Mouse (Mus musculus): ENCODE results near the gene Fgd2.

- no peak for TF ChIP-seq GATA1 (IDR thresholded peaks at IDR 0.05; ENCODE audit: borderline replicate concordance, low read length)
- TF ChIP-seq FLI1 (IDR thresholded peaks at IDR 0.05; ENCODE audit: low read length) = no peak
These were observed 60.6 kb downstream of the Fgd2 start for GRCm38 (mm10) chr17:29421319-29421718.
